Comparison of ENCODE assay signal across 8 mouse cellular contexts in the genomic region with DNA sequence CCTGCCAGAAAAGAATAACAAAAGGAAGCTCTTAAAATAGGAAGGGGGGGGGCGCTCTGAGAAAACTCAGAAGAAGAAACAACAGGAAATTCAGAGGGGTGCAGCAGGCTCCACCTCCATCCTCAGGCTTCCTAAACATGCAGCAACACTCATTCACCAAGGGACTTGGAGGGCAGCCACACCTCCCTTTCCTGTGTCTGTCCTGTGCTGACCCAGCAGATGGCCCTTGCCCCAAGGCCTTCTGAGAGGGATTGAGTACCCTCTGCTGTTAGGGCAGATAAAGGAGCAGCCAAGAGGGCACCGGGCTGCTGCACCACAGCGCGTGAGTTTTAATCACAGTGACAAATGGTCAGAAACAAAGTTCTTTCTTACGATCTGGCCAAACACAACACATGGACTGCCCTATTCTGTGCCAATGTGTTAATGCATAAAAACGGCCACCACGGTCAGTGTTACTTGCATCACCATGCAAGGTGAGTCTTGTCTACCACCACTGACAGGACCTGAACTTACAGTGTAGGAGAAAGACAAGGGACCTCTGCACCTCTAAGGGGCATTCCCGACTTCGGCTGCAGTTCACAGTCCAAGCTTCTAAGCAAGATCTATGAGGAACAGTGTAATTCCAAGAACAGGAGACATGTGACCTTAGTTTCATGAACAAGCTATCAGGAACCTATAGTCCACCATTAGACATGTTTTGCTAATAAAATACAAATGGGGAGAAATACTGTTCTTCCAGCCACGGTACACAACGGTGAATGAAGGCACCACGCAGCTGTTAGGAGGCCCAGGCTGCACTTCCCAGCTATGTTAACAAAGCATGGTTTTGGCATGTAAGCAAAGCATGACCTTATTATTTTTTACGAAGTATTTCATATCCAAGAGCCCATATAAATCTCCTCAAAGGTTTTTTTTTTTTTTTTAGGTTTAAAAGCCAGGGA.
DNase-seq lines count a peak whose midpoint lies in the region; ATAC-seq lines count a peak whose summit lies in the region.

No protein-coding gene starts in this region.

- H3K4me3 ChIP-seq in kidney, embryonic 14.5 days (ENCODE audit: low read length) = no peak overlapping the region
- peak overlapping the region; percentile 64 for H3K4me3 ChIP-seq in megakaryocyte, embryonic 14.5 days (replicated peaks)

- H3K9me3 ChIP-seq in kidney, embryonic 14.5 days (ENCODE audit: control insufficient read depth, low read length) = no peaks in the 10 kb centered on the region
- H3K9me3 ChIP-seq in megakaryocyte, embryonic 14.5 days = no peaks in the 10 kb centered on the region; the same call in 1 of the 2 replicates

- no peaks in the 10 kb centered on the region for H3K36me3 ChIP-seq in kidney, embryonic 14.5 days (ENCODE audit: control insufficient read depth, insufficient read depth, low read length)
- H3K36me3 ChIP-seq in megakaryocyte, embryonic 14.5 days (replicated peaks; ENCODE audit: low read length) = peaks cover 10% of the 10 kb centered on the region

- H3K27me3 ChIP-seq in kidney, embryonic 14.5 days (ENCODE audit: control insufficient read depth, insufficient read depth, low read length) = no peaks in the 10 kb centered on the region
- no peaks in the 10 kb centered on the region for H3K27me3 ChIP-seq in megakaryocyte, embryonic 14.5 days (replicated peaks)

- ATAC-seq in kidney, embryonic 14.5 days (ENCODE audit: low FRiP score, low TSS enrichment) = peak; percentile 61; the same call in 1 of the 2 replicates

- 47% methylated on average over 13 of the region's 13 CpGs for WGBS in kidney, embryonic 14.5 days

- H3K4me1 ChIP-seq in kidney, embryonic 14.5 days (ENCODE audit: control insufficient read depth, insufficient read depth, low read length) = peaks cover 25% of the 10 kb centered on the region
- peaks cover 35% of the 10 kb centered on the region for H3K4me1 ChIP-seq in megakaryocyte, embryonic 14.5 days

- peak; percentile 39 for DNase-seq in adrenal gland, postnatal 14 days
- no peak for DNase-seq in adrenal gland, adult 8-10 months
- DNase-seq in thymus, postnatal 0 days (ENCODE audit: low spot score) = peak; percentile 12
- no peak for DNase-seq in thymus, postnatal 4 days
- no peak for DNase-seq in testis, postnatal 14 days (ENCODE audit: low spot score)
- DNase-seq in layer of hippocampus, postnatal 10 days (ENCODE audit: low spot score in 2 of 2) = no peak

- no peak overlapping the region for H3K9ac ChIP-seq in kidney, embryonic 14.5 days (ENCODE audit: low read depth, low read length)

- no peak overlapping the region for H3K4me2 ChIP-seq in kidney, embryonic 14.5 days (replicated peaks; ENCODE audit: low read depth, low read length)

- H3K27ac ChIP-seq in kidney, embryonic 14.5 days (ENCODE audit: low read depth, low read length) = no peak overlapping the region

Comparison
In these comparisons a context has a peak if more than half of its experiments do, and no peak if none do; other contexts are left out.
1. DNase-seq: peak in adrenal gland, postnatal 14 days (single experiment) and thymus, postnatal 0 days (single experiment); none in adrenal gland, adult 8-10 months (single experiment), thymus, postnatal 4 days (single experiment), testis, postnatal 14 days (single experiment) and layer of hippocampus, postnatal 10 days (0 of 2).